Mouse (Mus musculus) stomach, postnatal 0 days (tissue): ENCODE data around the gene C2cd2.

ENCODE experiments used
- CTCF ChIP-seq: IDR thresholded peaks from 2 replicates; pipeline ENCODE4 v1.5.1; 2016; ENCODE audit warnings: antibody characterized with exemption, low read depth, mild to moderate bottlenecking, moderate library complexity
- EP300 ChIP-seq: optimal IDR thresholded peaks from 2 replicates; pipeline ENCODE3; 2016; ENCODE audit warnings: antibody characterized with exemption

- no peak for TF ChIP-seq CTCF
- no peak for TF ChIP-seq EP300
Measured at GRCm38 (mm10) chr16:97805646-97806045, 156.8 kb downstream of the C2cd2 start.
